8 mouse cellular contexts compared by ENCODE assay signal in genomic region chr19:23141391-23142281, GRCm38 (mm10). TPM values are rescaled to one million over a fixed set of nuclear protein-coding genes. Genes with fewer than 3 reads are reported as not detected.
A peak's percentile ranks its signal among the peaks of the same experiment; 100 is the strongest.
DNase-seq lines count a peak whose midpoint lies in the region; ATAC-seq and TF ChIP-seq lines count a peak whose summit lies in the region.

No protein-coding gene starts in this region.

- peak; percentile 7 for ATAC-seq in heart, embryonic 14.5 days (ENCODE audit: insufficient number of reproducible peaks, insufficient read depth, low FRiP score, low read depth)
- ATAC-seq in liver, embryonic 13.5 days (ENCODE audit: low read depth): peak; percentile 30
- ATAC-seq in stomach, postnatal 0 days (ENCODE audit: low FRiP score, low TSS enrichment): no peak

- DNase-seq in layer of hippocampus, adult 11-12 months (ENCODE audit: low spot score): peak; percentile 72
- no peak for DNase-seq in layer of hippocampus, adult 9-10 months (ENCODE audit: low spot score)
- DNase-seq in forebrain, embryonic 10.5 days (ENCODE audit: extremely low spot score, low spot score): peak; percentile 46
- DNase-seq in kidney, postnatal 10 days: peak; percentile 90
- no peak for DNase-seq in liver, embryonic 13.5 days
- peak; percentile 57 for DNase-seq in neural tube, embryonic 10.5 days (ENCODE audit: extremely low spot score, low spot score)
- peak; percentile 77 for DNase-seq in stomach, postnatal 0 days (ENCODE audit: low spot score)

- WGBS in forebrain, embryonic 10.5 days: under 1% methylated on average over 94 of the region's 94 CpGs
- WGBS in heart, embryonic 14.5 days: under 1% methylated on average over 87 of the region's 94 CpGs
- WGBS in liver, embryonic 13.5 days (ENCODE audit: insufficient replicate concordance): under 1% methylated on average over 93 of the region's 94 CpGs
- WGBS in stomach, postnatal 0 days: under 1% methylated on average over 81 of the region's 94 CpGs

- TF ChIP-seq CTCF in stomach, postnatal 0 days (IDR thresholded peaks at IDR 0.05; ENCODE audit: low read depth): 0 out of 2 replicates have a peak, but pooled peaks have one; percentile 1

- peaks cover 25% of the 10 kb centered on the region for H3K4me1 ChIP-seq in forebrain, embryonic 10.5 days
- peaks cover 6 to 14% of the 10 kb centered on the region in 2 experiments for H3K4me1 ChIP-seq in heart, embryonic 14.5 days (ENCODE audit: control insufficient read depth in 2 of 2, insufficient read depth in 2 of 2, low read length in 2 of 2)
- peaks cover 56% of the 10 kb centered on the region for H3K4me1 ChIP-seq in liver, embryonic 13.5 days (replicated peaks)
- peaks cover 5% of the 10 kb centered on the region for H3K4me1 ChIP-seq in stomach, postnatal 0 days (replicated peaks; ENCODE audit: control insufficient read depth, insufficient read depth)

- H3K4me2 ChIP-seq in heart, embryonic 14.5 days (ENCODE audit: low read length): peak overlapping the region; percentile 97
- H3K4me2 ChIP-seq in liver, embryonic 13.5 days: peak overlapping the region; percentile 99
- H3K4me2 ChIP-seq in stomach, postnatal 0 days (replicated peaks; ENCODE audit: low read depth): peak overlapping the region; percentile 71

- no peak for TF ChIP-seq EP300 in stomach, postnatal 0 days (optimal IDR thresholded peaks at IDR 0.05)

- peaks cover 71% of the 10 kb centered on the region for H3K27me3 ChIP-seq in forebrain, embryonic 10.5 days (ENCODE audit: poor library complexity, severe bottlenecking)
- H3K27me3 ChIP-seq in heart, embryonic 14.5 days (ENCODE audit: control insufficient read depth, insufficient read depth, low read length): no peaks in the 10 kb centered on the region
- H3K27me3 ChIP-seq in liver, embryonic 13.5 days: peaks cover 22% of the 10 kb centered on the region
- no peaks in the 10 kb centered on the region for H3K27me3 ChIP-seq in stomach, postnatal 0 days (ENCODE audit: control insufficient read depth, insufficient read depth, low read length)

- H3K9me3 ChIP-seq in forebrain, embryonic 10.5 days: no peaks in the 10 kb centered on the region
- no peaks in the 10 kb centered on the region for H3K9me3 ChIP-seq in heart, embryonic 14.5 days (ENCODE audit: control insufficient read depth, low read length)
- no peaks in the 10 kb centered on the region for H3K9me3 ChIP-seq in liver, embryonic 13.5 days (replicated peaks)
- no peaks in the 10 kb centered on the region for H3K9me3 ChIP-seq in stomach, postnatal 0 days (ENCODE audit: control insufficient read depth, low read length)

- H3K27ac ChIP-seq in forebrain, embryonic 10.5 days: peak overlapping the region; percentile 83
- peak overlapping the region; percentile 64 to 84 for H3K27ac ChIP-seq in heart, embryonic 14.5 days (replicated peaks in 1 of 2; ENCODE audit: control insufficient read depth in 1 of 2, insufficient read depth in 1 of 2, low read depth in 2 of 2, low read length in 2 of 2)
- H3K27ac ChIP-seq in liver, embryonic 13.5 days: peak overlapping the region; percentile 88
- H3K27ac ChIP-seq in stomach, postnatal 0 days (replicated peaks): peak overlapping the region; percentile 100

- H3K36me3 ChIP-seq in forebrain, embryonic 10.5 days (replicated peaks): no peaks in the 10 kb centered on the region
- no peaks in the 10 kb centered on the region for H3K36me3 ChIP-seq in heart, embryonic 14.5 days (ENCODE audit: control insufficient read depth, insufficient read depth, low read length)
- H3K36me3 ChIP-seq in liver, embryonic 13.5 days: no peaks in the 10 kb centered on the region
- H3K36me3 ChIP-seq in stomach, postnatal 0 days (ENCODE audit: control insufficient read depth, insufficient read depth, low read length): no peaks in the 10 kb centered on the region

- H3K9ac ChIP-seq in heart, embryonic 14.5 days (ENCODE audit: low read length): peak overlapping the region; percentile 79
- peak overlapping the region; percentile 77 for H3K9ac ChIP-seq in liver, embryonic 13.5 days
- H3K9ac ChIP-seq in stomach, postnatal 0 days (ENCODE audit: low read length): peak overlapping the region; percentile 99

- H3K4me3 ChIP-seq in forebrain, embryonic 10.5 days: peak overlapping the region; percentile 67
- H3K4me3 ChIP-seq in heart, embryonic 14.5 days (ENCODE audit: control insufficient read depth in 1 of 2, insufficient read depth in 1 of 2, low read depth in 1 of 2, low read length in 2 of 2): peak overlapping the region; percentile 61 to 62
- peak overlapping the region; percentile 71 for H3K4me3 ChIP-seq in liver, embryonic 13.5 days (replicated peaks)
- peak overlapping the region; percentile 96 for H3K4me3 ChIP-seq in stomach, postnatal 0 days (ENCODE audit: low read depth, low read length)

RNA-seq across cellular contexts. Expression of gene Klf9, which starts 0.6 kb away (rescaled TPM):
- polyA plus RNA-seq in forebrain, embryonic 10.5 days (2016; fragmentation: Nextera tagmentation; extraction: Ambion mirVana): 0.81 and 0.95 TPM in 2 replicates
- 1.7 and 1.8 TPM in 2 replicates for polyA plus RNA-seq in heart, embryonic 14.5 days (2014; fragmentation: Nextera tagmentation; extraction: Ambion mirVana)
- polyA plus RNA-seq in liver, embryonic 13.5 days (2015; fragmentation: Nextera tagmentation; extraction: Ambion mirVana): 1.3 and 1.6 TPM in 2 replicates
- 11.3 and 17.4 TPM in 2 replicates for polyA plus RNA-seq in stomach, postnatal 0 days (2015; fragmentation: Nextera tagmentation; extraction: Ambion mirVana)

Comparison
In these comparisons a context has a peak if more than half of its experiments do, and no peak if none do; other contexts are left out.
1. DNase-seq: peak in layer of hippocampus, adult 11-12 months (single experiment), forebrain, embryonic 10.5 days (single experiment), kidney, postnatal 10 days (single experiment), neural tube, embryonic 10.5 days (single experiment) and stomach, postnatal 0 days (single experiment); none in layer of hippocampus, adult 9-10 months (single experiment) and liver, embryonic 13.5 days (single experiment).
2. Peak in every context shown above with its lines, with median percentiles within 50 percentile points of each other: H3K27ac ChIP-seq, H3K4me3 ChIP-seq, H3K4me2 ChIP-seq and H3K9ac ChIP-seq.